Mouse (Mus musculus) thymus, postnatal 10 days (tissue): ENCODE results near the gene Parp6.

Experiments used
- DNase-seq, 2 experiments: peaks; one replicate each; pipeline ENCODE4 v3.0.0; 2021; ENCODE audit warnings: low spot score in 2 of 2

Gene Parp6

DNA sequence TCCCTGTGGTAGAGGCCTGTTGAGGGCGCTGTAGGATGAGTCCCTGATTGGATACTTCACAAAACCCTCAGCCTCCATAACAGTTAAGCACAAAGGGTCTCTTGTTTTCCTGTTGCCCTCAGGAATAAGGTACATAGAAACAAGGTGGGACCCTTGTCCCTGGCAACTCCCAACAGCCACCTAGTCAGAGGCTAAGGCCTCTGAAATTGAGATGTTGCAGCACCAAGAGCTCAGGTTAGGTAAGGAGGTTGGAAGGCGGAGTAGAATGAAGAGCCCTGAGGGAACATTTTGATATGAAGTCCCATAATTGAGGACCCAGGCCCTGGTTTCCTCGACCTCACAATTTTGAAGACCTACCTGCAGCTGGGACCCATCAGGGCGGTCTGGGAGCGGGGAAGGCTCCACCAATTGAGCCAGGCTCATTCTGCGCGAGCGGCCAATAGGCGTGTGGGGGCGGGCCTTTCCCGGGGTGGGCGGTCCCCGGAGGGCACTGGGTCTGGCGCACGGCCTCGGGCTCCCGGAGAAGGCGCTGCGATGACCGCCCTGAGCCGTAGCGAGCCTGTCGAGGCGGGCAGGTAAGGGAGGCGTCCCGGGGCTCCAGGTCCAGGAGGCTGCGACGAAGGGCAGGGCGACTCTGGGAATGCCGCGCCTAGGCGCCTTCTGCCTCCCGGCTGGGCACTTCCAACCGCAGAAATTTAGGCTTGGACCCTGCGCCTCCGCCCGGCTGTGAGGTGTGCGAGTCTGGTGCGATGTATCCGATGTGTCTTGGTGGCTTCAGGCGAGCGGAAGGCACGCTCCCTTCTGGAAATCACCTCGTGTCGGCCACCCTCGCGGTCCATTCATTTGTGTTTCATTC lies 62.8 kb downstream of the Parp6 start, which contains the start of gene Gramd2:
TSS of gene Gramd2 (plus strand) at position 467 of the 856 bp plus-strand sequence.
- DNase-seq = peak; percentile 40 to 52

DNA sequence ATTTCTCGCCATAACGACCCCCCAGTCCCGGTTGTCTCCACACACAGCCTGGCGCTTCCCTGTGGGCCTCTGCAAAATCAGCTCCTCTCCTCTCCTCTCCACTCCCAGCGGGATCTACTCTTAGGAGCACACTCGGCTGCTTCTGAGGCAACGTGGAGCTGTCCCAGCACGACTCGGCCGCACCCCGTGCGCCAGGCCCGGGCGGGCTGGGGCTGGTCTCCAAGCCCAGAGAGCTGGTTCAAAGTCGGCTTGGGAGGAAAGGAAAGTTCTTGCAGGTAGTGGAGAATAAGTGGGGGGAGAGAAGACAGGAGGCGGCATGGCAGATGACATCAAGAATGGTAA lies 63.4 kb downstream of the Parp6 start:
- DNase-seq = no peak

DNA sequence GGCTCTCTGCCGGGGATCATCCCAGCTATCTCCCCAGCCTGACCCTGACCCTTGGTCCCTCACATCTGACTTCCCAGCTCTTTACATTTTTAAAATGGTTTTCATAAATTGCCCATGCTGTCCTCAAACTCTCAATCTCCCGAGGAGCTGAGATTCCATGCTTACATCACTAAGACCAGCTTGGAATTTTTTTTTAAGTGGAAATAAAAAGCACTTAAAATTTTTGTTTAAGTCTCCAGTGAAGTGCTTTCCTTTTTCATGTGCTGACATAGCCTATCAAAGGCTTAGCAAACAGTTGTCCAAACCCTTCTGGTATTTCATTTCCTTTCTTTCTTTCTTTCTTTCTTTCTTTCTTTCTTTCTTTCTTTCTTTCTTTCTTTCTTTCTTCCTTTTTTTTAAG lies 66.9 kb downstream of the Parp6 start:
- no peak for DNase-seq

DNA sequence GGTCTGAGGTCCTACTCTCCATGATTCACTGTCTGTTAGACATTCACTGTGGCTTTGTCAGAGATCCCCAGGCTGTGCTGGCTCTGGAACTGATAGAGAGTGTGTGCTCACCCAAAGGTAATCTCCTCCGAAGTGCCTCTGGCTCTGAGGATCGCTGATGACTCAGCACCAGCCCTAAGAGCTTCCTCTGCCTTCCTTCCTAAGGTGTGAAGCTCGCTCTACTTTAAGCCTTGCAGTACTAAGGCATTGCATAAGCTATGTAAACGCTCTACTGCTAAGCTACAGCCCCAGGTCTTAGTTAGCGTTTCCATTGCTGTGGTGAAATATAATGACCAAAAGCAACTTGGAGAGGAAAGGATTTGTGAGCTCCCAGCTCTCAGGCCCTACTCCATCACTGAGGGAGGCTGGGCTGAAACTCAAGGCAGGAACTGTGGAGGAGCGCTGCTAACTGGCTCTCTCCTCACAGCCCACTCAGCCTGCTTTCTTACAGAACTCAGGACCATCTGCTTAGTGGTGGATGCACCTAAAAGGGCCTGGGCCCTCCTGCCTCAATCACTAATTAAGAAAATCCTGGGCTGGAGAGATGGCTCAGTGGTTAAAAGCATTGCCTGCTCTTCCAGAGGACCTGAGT lies 70.4 kb downstream of the Parp6 start:
- DNase-seq = no peak

DNA sequence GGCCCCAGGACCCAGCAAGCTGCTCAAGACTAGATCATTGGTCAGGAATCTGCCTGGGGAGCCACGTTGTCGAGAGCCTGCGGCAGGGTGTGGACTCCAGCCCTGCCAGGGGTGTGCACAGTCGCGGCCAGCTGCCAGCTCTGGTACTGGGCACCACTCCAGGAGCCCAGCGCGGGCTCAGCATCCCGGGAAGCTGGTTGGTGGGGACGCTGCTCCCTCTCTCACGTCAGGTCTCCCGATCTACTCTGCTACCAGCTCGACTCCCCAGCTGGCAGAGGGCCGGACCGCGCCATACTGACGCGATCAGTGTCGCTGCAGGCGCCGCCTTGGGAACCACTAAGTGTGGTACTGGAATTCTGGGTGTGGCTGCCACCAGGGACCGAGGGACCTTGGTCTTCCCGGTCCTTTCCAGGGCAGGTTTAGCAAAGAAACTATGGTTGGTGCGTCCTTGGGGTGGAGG lies 74.6 kb downstream of the Parp6 start:
- DNase-seq = no peak

DNA sequence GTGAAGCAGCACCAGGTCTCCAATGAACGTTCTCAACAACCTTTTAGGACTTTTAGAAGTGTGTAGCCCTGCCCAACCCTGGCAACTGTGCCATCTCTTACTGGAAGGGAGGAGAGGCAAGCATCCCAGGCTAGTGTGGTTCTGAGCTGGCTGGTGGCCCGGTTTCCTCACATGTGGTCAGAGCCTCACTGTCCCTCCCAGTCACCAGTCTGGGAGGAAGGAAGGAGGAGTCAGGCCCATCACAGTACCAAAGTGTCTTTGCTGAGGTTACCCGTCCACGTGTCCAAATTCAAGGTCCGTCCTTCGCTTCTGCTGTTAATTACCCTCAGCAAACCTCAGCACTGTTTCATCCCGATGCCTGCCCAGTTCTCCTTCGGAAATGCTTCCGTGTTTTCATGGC lies 75.1 kb downstream of the Parp6 start:
- DNase-seq = no peak

DNA sequence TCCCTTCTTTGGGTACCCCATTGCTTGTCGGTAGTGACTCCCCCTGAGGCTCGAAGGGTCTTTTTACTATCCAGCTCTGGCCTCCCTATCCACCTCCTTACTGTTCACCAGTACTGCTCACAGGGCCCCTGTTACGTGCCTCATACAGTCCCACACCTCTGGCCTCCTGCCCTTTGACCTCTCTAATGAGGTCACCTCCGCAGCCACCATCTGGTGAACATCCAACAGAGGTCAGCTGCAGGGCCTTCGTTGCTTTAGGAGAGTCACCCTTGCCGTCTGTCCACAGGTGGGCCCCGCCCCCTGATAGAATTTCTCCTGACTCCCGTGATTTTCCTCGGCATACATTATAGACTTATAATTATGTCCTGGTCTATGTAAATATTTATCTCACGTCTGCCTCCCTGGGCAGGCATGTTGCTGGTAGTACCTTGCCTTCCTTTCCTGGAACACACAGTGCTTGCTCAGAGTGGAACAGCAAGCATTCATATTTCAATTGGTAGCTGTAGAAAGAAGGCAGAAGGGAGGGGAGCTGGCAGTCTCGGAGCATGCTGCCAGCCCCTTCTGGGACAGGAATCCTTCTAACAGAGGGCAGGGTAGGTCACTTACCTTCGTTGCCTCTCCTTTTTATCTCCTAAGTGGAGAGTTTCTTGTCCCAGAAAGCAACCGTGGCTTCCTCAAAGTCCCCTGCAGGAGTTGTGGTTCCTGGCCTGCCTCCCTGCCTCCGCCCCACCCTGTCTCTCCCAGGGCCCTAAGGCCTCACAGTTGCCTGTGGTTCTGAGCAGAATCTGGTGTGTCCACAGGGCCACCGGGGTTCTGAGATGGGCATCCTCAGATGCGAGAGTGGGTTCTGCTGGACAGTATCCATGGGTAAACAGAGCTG lies 77.7 kb downstream of the Parp6 start:
- no peak for DNase-seq

DNA sequence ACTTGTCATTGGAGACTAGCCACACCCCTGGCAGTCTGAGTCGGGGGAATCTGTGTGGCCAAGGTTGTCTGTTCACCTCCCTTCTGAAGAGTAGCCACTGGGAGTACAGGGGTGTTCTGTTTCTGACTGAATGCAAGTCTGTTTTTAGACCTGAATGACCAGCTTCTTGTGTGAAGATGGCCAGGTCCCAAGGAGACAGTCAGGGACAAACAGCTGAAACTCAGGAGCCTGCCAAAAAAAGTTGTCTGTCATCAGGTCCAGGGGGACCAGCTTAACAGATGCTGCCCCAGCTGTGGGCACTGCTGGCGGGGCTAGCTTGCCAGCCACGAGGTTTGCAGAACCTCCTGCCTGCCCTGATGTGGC lies 78.3 kb downstream of the Parp6 start:
- DNase-seq = no peak

DNA sequence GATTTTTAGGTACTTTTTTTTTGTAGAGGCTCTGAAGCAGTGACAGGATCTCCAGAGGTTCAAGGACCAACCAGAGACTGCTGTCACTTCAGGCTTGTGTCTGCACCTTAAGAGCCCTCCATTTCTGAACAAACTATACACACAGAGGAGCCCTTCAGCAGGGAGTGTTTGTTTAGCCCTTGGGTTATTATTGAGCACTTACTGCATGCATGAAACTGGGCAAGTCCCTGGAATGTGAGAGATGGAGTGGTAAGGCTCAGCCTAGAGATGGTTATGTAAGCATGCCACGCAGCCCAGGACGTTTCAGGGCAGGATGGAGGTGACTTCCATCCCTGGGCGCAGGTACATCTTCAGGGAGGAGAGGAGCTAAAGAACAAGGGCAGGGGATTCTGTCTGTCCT lies 79.3 kb downstream of the Parp6 start:
- DNase-seq = no peak
